Mouse (Mus musculus): ENCODE results near the gene Exosc5.

The Exosc5 gene

DNA sequence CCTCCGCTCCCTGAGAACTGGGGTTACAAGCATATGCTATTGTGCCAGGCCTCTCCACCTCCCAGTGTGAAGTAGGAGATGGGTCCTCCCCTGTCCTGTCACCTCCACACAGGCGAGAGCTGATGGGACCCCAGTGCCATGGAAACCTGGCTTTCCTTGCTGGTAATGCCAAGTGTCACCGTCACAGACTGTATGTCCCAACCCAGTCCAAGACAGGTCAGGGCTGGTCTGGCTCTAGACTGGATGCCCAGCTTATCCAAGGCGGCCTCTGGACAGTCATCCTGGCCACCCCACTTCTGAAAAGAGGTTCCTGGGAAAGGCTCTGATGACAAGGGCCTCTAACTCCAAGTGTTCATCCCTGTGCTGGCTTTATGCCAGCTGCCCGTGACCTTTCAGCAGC lies 21.9 kb upstream of the Exosc5 start:
- no peak for DNase-seq

DNA sequence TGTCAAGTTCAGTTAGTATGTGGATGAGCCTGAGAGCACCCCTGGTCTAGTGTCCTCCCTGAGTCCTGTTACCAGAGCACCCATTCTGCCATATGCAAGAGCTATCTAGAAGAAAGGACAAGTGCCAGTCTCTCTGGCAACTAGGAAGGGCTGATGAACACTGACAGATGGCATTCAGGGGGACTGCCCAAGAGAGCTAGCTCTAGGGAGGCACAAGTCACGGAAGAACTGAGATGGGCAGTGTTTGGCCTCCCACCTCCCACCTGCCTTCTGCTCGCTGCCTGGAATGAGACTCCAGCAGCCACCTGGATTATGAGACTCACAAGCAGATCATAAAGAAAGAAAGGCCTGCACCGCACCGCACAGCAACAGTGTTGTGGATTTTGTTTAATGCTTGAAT lies 19.2 kb upstream of the Exosc5 start:
- DNase-seq: no peak

DNA sequence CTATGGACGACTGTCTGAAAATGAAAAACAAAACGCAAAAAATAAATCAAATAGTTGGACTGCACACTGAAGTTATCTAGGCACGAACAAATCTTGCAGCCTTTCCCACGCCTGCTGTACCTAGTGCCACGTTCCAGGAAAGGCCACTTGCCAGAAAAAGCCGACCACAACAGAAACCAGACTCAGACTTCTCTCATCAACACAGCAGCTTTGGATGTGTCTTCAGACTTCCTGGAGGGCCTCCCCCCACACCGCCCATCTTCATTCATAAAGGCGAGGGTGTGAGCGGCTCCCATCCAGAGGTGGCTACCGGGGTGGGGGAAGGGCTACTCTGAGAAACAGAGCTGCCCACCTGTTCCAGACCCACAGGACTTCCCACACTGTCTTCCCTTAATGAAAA lies 14.8 kb upstream of the Exosc5 start:
- DNase-seq: no peak

DNA sequence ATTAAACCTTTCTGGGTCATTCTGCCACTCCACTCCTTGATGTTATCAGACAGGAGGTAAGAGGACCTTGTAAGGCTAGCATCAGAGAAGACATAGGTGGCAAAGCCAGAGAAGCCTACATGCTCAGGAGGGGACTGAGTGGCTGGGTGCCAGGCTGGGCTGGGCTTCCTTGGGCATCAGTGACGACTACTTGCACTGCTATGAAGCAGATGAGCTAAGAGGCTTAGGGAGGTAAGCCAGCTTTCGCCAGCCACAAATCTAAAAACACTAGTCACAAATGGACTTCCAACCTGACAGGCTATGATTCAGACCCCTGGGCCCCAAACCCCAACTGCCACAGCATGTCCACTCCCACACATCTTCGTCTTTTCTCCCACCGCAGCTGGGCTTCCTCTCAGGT lies 14.3 kb upstream of the Exosc5 start:
- no peak for DNase-seq

DNA sequence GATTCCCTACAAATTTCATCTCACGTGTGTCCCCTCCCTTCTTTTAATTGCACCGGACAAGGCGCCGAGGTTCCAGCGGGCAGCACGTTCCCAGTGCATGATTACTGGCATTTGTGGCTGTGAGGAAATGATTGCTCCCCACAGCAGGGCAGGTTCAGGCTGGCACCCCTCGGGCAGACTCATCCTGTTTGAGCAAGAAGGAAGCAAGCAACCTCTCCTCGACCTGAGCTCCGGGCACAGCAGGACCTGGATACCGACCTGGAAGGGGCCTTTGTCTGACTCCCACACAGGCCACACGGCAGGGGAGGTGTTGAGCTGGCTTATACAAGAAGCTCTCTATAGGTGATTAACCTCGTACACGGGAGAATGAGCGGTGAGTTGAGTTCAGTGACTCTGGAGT lies 13.9 kb upstream of the Exosc5 start:
- no peak for DNase-seq

DNA sequence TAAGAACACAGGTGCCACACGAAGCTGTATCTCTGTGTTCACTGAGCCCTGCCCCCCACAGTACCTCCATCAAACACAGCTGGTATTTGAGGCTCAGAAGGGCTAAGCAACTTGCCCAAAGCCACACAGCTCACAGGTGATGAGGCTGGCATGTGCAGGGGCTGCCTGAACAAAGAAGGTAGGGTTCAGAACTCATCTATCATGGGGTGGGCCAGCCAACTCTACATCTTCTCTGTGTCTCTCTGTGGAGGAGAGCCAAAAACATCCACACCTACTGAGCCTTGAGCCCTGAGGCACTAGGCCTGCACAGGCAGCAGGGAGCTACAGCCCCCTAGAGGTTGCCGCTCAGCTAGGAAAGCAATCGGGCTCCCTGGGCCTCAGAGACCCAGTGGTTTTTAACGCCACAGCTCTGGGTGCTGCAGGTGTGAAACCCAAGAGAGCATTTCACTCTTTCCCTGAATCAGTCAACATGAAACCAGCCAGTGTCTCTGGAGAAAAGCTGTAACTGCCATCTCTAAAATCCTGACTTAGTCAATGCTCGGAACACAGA lies 11.3 kb upstream of the Exosc5 start:
- DNase-seq: no peak

DNA sequence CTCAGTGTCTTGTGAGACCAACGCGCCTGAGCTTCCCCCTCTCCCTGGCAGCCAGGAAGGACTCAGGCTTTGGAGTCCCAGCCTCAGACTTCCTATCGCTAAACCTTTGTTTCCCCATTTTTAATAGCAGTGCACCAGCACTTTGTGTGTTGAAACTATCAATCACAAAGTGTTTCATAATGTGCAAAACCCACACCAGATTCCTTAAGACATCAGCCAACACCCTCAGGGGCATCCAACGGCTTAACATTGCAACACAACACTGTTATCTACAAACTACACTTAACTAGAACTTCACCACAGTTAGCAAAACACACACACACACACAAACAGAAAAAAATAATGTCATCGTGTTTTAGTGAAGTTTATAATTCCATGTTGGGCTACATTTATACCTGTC lies 9.1 kb upstream of the Exosc5 start:
- DNase-seq: no peak

DNA sequence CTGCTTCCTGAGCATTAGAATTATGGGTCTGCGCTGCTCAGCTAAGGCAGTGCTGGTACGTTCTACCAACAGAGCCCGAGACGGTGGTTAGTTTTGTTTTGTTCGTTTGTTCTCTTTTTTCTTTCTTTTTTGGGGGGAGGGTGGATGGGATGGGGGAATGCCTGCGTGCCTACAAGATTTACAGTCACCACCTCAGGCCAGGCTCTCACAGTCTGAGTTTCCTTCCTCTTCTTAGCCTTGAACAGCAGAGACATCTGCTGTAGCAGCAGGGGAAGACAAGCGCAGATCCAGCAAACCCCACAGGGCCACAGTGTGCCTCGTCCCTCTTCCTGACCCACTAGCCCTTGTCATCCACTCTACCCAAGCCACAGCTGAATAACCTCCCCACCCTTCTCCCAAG lies 7.7 kb upstream of the Exosc5 start:
- no peak for DNase-seq

DNA sequence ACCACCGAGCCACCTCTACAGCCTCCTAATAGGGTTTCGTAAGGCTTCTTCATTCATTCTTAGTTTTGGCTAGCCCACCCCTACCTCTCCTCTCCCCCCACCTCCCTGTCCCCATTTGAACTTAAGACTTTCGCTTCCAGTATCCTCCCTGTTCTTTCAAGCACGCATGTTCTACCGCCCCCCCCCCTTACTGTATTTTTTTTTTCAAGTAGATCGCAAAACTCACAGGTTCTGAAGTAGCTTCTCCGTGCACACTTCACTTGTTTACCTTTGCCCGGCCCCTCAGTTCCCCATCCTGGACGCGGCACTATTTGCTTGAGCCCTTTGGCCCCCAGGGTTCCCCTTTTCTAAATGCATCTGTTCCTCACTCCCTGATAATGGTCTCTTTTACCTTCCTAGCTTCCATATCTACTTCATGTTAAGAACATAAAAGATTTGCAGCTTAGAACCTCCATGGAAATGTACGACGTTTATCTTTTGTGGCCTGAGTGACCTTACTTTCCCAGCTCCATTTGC lies 6.7 kb upstream of the Exosc5 start:
- DNase-seq: no peak

DNA sequence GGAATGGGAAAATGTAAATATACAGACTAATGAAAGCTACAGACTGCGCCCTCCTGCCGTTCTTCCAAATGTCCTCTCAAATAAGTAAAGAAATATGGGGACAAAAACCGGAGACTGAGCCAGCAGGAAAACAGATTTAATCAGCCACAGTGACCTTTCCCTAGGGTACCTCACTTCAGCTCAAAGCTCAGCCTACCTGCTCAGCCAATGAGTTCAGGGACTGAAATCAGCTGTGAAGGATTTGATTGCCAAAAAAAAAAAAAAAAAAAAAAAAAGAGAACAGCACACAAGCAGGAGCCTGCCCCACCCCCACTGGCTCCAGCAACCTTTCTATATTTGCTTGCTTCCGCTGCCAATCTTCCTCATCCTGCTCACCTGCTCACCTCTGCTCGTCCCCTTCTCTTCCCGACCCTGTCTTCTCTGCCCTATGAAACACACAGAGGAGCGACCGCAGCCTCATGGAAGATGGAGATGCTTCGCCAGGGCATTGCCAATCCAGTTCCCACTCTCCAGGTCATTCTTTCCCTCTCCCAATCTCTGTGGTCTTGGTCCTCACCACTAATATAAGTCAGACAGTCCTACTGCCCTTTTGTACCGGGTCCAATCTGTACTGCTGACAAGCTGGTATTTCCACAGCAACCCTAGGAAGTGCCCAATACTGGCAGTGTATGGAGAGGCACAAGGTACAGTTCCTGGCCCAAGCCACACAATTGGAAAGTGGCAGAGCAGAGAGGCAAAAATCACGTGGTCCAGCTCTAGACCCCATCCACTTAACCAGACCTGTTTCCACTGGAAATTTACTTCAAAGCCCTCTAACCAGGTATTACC lies 3.1 kb upstream of the Exosc5 start:
- DNase-seq: no peak

DNA sequence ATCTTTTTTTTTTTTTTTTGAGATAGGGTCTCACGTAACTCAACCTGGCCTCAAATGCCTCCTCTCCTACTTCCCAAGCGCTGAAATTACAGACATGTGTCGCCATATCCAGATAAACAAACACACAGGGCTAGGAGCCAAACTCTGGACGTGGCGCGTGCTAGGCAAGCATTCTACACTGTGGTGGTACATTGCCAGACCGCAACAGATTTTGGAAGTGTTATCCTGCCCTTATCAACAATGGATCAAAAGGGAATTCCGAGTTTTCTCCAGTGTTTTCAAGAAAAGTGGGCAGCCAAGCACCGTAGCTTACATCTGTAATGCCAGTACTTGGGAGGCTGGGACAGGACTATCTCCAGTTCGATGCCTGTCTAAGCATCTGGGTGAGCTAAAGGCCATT lies 1.2 kb upstream of the Exosc5 start:
- no peak for DNase-seq

DNA sequence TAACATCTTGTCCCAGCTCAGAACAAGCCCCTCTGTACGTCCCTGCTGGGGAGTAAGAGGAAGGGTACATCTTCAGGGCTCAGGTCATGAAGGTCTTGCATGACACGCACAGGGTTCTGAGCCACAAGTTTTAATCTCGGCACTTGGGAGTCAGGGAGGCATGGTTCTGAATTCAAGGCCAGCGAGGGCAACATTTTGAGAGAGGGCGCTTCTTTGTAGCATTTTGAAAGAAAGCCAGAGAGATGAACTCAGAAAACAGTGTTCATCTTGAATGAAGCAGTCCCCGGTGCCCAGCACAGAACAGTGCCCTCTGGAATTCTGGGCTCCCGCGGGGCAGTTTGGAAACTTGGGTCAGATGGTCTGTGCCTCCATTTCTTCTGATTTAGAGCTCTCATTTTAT lies 7.4 kb downstream of the Exosc5 start:
- no peak for DNase-seq

DNA sequence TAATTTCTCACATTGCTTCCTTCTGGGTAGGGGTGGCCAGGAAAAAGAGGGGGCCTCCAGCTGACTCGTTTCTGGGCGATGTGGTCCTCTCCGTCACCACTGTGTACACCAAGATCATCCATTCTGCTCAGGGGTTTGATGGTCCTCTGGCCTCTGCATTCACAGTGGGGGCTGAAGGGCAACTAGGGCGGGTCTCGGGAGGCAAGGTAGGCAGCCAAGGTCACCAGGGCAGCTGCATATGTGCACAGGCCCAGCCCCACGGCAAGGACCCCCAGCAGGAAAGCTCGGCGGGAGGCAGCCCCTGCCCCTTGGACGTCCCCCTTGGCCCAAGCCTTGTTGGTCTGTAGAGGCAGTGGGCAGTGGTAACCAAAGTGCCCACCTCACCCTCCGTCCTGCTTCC lies 10.2 kb downstream of the Exosc5 start:
- DNase-seq: no peak

DNA sequence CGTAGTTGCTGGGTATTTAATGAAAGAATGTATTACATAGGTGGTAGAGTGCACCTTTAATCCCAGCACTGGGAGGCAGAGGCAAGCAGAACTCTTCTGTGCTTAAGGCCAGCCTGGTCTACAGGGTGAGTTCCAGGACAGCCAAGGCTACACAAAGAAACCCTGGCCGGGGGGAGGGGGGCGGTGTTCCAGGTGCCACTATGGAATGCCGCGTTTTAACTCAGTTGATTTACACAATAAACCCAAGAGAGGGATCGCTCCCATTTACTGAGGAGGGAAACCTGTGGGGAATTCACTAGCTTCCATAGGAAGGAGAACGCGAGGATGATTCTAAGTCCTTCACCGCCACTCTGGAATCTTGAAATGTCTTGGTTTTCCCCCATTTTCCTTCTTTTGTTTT lies 10.7 kb downstream of the Exosc5 start:
- DNase-seq: no peak

DNA sequence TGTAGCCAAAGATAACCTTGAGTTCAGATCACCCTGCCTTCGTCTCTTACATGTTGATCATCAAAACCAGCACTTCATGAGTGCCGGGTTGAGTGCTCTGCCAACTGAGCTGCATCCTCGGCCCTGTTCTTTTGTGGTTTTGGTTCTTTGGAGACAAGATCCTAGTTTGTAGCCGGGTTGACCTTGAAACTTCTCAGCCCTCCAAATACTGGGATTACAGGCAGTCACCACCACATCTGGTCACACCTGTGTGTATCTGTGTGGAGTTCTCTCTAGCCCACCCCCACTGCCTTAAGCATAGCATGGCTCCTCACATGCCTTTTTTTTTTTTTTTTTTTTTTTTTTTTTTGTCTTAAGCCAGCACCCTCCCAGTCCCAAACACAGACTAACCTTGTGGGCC lies 11.1 kb downstream of the Exosc5 start:
- DNase-seq: no peak

DNA sequence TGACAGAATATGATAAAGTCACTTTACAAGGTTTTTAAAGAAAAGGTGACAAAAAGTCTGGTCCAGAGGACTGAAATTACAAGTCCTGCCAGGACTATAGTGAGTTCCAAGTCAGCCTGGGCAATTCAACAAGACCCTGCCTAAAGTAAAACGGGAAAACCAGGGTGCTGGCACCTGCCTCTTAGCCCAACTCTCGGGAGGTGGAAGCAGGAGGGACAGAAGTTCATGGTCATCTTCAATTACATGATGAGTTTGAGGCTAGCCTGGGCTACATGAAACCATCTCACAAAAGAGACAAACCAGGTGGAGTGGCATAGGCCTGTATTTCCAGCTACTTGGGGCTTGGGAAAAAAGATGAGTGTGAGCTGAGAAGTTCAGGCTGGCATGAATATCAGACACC lies 12.7 kb downstream of the Exosc5 start:
- no peak for DNase-seq

DNA sequence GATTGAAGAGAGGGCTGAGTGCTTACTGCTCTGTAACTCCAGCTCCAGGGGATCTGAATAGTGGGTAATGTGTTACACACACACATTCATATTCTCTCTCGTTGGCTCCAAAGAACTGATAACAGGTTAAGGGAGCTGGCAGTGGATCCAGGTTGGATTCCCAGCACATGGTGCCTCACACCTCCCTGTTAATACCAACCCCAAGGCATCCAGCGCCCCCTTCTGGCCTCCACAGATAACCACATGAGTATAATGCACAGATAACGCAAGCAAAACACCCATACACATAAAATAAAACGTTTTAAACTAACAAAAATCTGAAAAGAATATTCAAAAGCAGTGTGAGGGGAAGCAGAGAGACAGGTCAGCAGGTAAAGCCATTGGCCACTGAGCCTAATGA lies 13.5 kb downstream of the Exosc5 start:
- DNase-seq: no peak

DNA sequence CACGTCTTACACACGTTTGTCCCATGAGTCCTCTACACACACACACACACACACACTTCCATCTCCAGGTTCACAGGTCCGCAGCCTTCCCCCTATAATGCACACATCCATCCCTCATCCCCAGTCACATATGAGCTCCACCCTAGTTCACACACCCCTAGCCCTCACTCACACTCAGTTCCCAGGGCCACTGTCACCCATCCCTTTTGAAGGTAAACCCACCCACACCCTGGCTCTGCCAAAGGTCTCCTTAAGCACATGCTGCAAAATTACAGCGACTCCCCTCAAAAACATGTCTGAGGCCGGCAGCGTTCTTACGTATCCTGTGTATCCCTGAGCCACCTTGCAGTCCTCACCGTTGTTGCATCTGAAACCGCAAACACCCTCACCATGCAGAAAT lies 15.3 kb downstream of the Exosc5 start:
- no peak for DNase-seq

DNA sequence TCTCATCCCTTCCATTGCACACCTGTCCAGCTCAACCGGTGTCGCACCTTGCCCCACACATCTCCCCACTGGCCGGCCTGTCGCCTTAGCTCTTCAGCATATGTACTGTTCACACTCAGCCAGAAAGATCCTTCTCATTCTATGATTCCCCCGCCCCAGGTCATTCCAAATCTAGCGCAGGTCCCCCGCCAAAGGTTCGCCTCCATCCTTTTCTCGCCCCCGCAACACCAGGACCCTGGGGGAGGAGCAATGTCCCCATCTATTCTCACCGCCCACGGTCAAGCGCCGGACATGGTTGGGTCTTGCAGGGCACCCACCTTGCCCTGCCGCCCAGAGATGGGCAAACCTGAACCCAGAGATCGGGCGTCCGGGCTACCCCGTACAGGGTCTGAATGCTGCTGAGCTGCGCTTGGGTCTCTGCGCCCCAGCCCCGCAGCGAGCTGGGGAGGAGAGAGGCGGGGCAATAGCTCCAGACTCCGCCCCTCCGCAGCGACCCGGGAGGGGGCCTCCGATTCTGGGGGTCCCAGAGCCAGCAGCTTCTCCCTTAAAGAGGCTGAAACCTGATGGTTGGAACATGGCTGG lies 15.8 kb downstream of the Exosc5 start, which contains the start of gene Tmem91:
TSS of gene Tmem91 (minus strand) at position 448 of the 582 bp plus-strand sequence.
- DNase-seq: no peak

DNA sequence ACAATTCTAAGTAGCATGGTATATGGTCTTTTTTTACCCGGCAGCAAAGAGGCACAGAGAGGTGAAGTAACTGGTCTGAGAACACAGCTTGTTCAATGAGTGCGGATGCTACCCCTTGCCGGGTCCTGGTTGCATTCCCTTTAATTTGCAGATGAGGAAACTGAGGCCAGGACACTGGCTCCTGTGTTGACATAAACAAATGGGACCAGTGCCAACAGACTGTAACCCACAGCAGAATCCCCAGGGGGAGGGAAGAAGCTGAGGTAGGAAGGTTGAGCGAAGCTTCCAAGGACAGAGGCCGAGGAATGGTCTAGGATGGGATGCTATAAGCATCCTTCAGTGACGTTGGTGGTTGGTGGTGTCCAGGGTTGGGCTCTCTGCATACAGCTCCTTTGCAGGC lies 16.4 kb downstream of the Exosc5 start:
- no peak for DNase-seq

DNA sequence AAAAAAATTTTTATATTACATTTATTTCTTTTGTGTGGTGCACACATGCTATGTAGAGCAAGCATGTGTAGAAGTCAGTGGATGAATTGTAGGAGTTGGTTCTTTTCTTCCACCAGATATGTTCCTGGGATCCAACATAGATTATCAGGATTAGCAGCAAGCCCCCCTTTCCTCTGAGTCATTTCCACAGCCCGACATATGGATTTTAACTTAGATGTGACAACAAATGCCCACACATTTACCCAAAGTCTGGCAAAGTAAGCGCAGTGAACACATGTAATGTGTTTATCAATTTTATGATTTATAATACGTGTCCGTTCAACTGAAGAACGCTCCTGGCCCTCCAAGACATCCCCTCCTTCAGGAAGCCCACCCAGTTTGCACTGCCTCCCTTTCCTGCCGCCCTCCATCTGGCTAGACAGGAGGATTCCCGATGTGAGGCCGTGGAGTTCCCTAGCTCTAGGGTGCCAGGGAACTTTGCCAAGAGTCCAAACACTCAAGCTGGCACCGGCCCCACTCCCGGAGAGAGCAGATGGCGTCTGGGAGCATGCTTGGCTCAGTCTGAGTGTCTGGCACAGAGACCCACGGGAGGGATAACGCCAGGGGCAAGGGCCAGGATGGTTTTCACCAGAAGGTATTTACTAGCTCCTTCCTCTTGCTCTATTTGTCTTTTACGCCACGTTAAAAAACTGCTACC lies 17.3 kb downstream of the Exosc5 start:
- peak; percentile 94 for DNase-seq

DNA sequence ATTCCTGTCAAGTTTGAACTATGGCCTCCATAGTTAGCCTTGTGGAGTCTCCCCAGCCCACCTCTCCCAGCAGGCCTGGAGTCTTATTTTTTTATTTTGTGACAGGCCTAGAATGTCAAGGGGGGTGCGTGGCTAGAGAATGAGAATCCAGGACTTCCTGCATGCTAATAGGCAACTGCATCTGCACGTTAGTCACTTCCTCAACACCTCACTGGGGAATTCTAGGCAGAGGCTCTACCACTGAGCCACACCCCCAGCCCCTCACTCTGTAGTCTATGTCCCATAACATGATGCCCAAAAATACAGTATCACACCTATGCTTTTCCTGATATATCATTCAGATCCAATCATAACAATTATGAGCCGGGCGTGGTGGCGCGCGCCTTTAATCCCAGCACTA lies 18.0 kb downstream of the Exosc5 start:
- no peak for DNase-seq

DNA sequence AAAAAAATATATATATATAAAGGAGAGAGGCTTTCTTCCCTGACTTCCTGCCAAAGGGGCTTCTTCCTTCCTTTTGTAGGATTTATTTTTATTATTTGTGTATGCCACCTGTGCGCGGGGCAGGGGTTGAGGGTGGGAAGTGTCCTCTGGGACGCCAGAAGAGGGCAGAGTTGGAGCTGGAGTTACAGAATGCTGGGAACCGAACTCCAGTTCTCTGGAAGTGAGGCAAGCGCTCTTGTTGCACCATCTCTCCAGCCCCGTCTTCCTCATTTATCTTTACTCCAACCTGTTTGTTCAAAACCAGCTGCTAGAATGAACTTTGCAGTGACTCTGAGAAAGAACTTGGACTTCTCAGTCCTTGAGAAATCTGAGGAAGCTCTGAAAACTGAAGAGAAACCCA lies 21.0 kb downstream of the Exosc5 start:
- DNase-seq: no peak

All from right cerebral cortex, postnatal 14 days (tissue).